Mouse (Mus musculus): ENCODE measurements around the gene Psmd9.

The Psmd9 gene

DNA sequence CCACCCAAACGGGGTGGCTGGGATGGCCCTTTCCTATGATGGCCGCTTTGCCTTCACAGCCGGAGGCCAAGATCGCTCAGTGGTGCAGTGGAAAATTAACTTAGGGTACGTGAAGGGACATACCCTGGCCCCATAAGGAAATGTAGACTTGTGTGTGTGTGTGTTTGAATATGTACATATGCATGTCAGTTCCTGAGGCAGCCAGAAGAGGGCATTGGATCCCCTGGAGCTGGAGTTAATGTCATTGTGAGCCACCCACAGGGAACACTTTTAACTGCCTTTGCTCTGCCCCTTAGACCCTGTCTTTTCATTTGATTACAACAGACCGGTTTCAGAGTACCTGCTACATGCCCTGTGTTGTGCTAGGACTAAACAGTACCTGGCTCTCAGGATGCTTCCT lies 129.3 kb downstream of the Psmd9 start:
- DNase-seq (ENCODE audit: low spot score in 2 of 2) = no peak

Measured in left cerebral cortex, adult 9 months (tissue).